Mouse (Mus musculus): ENCODE measurements around the gene Ppil2. TPM values are rescaled to one million over a fixed set of nuclear protein-coding genes. Genes with fewer than 3 reads are reported as not detected.

The Ppil2 gene
- 135 and 142 TPM in 2 replicates for polyA plus RNA-seq (2015; fragmentation: Nextera tagmentation; extraction: Ambion mirVana)

- WGBS = 8% methylated on average over 38 of the region's 38 CpGs
- H3K9me3 ChIP-seq (ENCODE audit: control insufficient read depth, low read length) = no peaks in the 10 kb centered on the region
- peak within 1 kb of the TSS; percentile 80 for H3K4me3 ChIP-seq (ENCODE audit: low read length)
- H3K4me1 ChIP-seq (ENCODE audit: control insufficient read depth, insufficient read depth, low read depth, low read length) = peaks cover 14% of the 10 kb centered on the region
- peaks cover 5% of the 10 kb centered on the region for H3K36me3 ChIP-seq (ENCODE audit: control insufficient read depth, insufficient read depth, low read length)
- H3K27me3 ChIP-seq (replicated peaks; ENCODE audit: control insufficient read depth, insufficient read depth, low read length) = no peaks in the 10 kb centered on the region
- peak; percentile 90 for ATAC-seq
- peak within 1 kb of the TSS; percentile 75 for H3K4me2 ChIP-seq (ENCODE audit: low read length)
- H3K9ac ChIP-seq (ENCODE audit: low read depth, low read length) = peak within 1 kb of the TSS; percentile 76
- H3K27ac ChIP-seq (ENCODE audit: low read depth, low read length) = peak within 1 kb of the TSS; percentile 76
Measured at GRCm38 (mm10) chr16:17110771-17111743, at the start of gene Ppil2. Ppil2 (minus strand) TSS chr16:17111257.

- Histone ChIP-seq H3K9ac (ENCODE audit: low read depth, low read length) (no peak overlapping the region), H3K4me2 (ENCODE audit: low read length) (no peak overlapping the region), H3K27ac (ENCODE audit: low read depth, low read length) (no peak overlapping the region), H3K36me3 (ENCODE audit: control insufficient read depth, insufficient read depth, low read length) (peaks cover 4% of the 10 kb centered on the region; the same call in 1 of the 2 replicates), H3K27me3 (replicated peaks; ENCODE audit: control insufficient read depth, insufficient read depth, low read length) (no peaks in the 10 kb centered on the region), H3K4me3 (ENCODE audit: low read length) (no peak overlapping the region), H3K9me3 (ENCODE audit: control insufficient read depth, low read length) (no peaks in the 10 kb centered on the region), H3K4me1 (ENCODE audit: control insufficient read depth, insufficient read depth, low read depth, low read length) (no peaks in the 10 kb centered on the region)
- ATAC-seq = no peak
- 98% methylated on average over 2 of the region's 2 CpGs for WGBS
Measured at GRCm38 (mm10) chr16:17154346-17154745, 43.3 kb upstream of the Ppil2 start.

GRCm38 (mm10) chr16:17151874-17152273 lies 40.8 kb upstream of the Ppil2 start:
- Histone ChIP-seq H3K27me3 (replicated peaks; ENCODE audit: control insufficient read depth, insufficient read depth, low read length) (no peaks in the 10 kb centered on the region), H3K9me3 (ENCODE audit: control insufficient read depth, low read length) (no peaks in the 10 kb centered on the region), H3K9ac (ENCODE audit: low read depth, low read length) (no peak overlapping the region), H3K4me2 (ENCODE audit: low read length) (no peak overlapping the region), H3K4me1 (ENCODE audit: control insufficient read depth, insufficient read depth, low read depth, low read length) (peaks cover 10% of the 10 kb centered on the region), H3K27ac (ENCODE audit: low read depth, low read length) (peak overlapping the region; percentile 18; the same call in 1 of the 2 replicates), H3K4me3 (ENCODE audit: low read length) (no peak overlapping the region), H3K36me3 (ENCODE audit: control insufficient read depth, insufficient read depth, low read length) (peaks cover 4% of the 10 kb centered on the region; the same call in 1 of the 2 replicates)
- no peak for ATAC-seq
- WGBS = 95% methylated on average over 4 of the region's 4 CpGs

- 87% methylated on average over 7 of the region's 7 CpGs for WGBS
- no peak for ATAC-seq
- peaks cover 10% of the 10 kb centered on the region for H3K4me1 ChIP-seq (ENCODE audit: control insufficient read depth, insufficient read depth, low read depth, low read length)
- H3K4me3 ChIP-seq (ENCODE audit: low read length) = no peak overlapping the region
- no peaks in the 10 kb centered on the region for H3K27me3 ChIP-seq (replicated peaks; ENCODE audit: control insufficient read depth, insufficient read depth, low read length)
- H3K9ac ChIP-seq (ENCODE audit: low read depth, low read length) = no peak overlapping the region
- H3K4me2 ChIP-seq (ENCODE audit: low read length) = no peak overlapping the region
- H3K27ac ChIP-seq (ENCODE audit: low read depth, low read length) = no peak overlapping the region
- H3K9me3 ChIP-seq (ENCODE audit: control insufficient read depth, low read length) = no peaks in the 10 kb centered on the region
- peaks cover 4% of the 10 kb centered on the region; the same call in 1 of the 2 replicates for H3K36me3 ChIP-seq (ENCODE audit: control insufficient read depth, insufficient read depth, low read length)
Measured at GRCm38 (mm10) chr16:17150520-17151258, 39.6 kb upstream of the Ppil2 start.

- H3K4me3 ChIP-seq (ENCODE audit: low read length) = peak overlapping the region; percentile 73
- peaks cover 10% of the 10 kb centered on the region for H3K4me1 ChIP-seq (ENCODE audit: control insufficient read depth, insufficient read depth, low read depth, low read length)
- H3K36me3 ChIP-seq (ENCODE audit: control insufficient read depth, insufficient read depth, low read length) = peaks cover 4% of the 10 kb centered on the region; the same call in 1 of the 2 replicates
- no peak overlapping the region; the same call in 1 of the 2 replicates for H3K27ac ChIP-seq (ENCODE audit: low read depth, low read length)
- peak overlapping the region; percentile 76 for H3K9ac ChIP-seq (ENCODE audit: low read depth, low read length)
- WGBS = 10% methylated on average over 16 of the region's 16 CpGs
- no peaks in the 10 kb centered on the region for H3K9me3 ChIP-seq (ENCODE audit: control insufficient read depth, low read length)
- peak overlapping the region; percentile 60 for H3K4me2 ChIP-seq (ENCODE audit: low read length)
- H3K27me3 ChIP-seq (replicated peaks; ENCODE audit: control insufficient read depth, insufficient read depth, low read length) = no peaks in the 10 kb centered on the region
- ATAC-seq = peak; percentile 19
Measured at GRCm38 (mm10) chr16:17148084-17148483, 37.0 kb upstream of the Ppil2 start.

DNA sequence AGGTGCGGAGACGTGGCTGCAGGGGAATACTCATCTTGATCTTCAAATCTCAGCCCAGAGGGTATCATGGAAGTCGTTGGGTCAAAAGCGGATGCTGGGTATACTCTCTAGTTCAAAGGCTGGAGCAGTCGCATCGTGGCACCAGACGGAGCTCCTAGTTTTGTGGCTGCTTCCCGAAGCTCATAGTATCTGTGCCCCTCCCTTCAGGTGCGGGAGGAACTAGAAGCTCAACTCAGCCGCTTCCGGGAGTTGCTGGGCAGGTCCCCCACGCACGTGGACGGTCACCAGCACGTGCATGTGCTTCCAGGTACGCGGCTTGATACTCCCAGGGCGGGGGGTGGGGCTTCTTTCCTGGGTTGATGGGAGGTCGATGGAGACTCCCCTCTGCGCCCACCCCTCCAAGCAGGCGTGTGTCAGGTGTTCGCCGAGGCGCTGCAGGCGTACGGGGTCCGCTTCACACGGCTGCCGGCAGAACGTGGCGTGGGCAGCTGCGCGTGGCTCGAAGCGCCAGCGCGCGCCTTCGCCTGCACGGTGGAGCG lies 36.4 kb upstream of the Ppil2 start:
- H3K4me3 ChIP-seq (ENCODE audit: low read length) = peak overlapping the region; percentile 73
- 0 out of 2 replicates have a peak, but pooled peaks cover 4% of the 10 kb centered on the region for H3K36me3 ChIP-seq (ENCODE audit: control insufficient read depth, insufficient read depth, low read length)
- peak overlapping the region; percentile 76 for H3K9ac ChIP-seq (ENCODE audit: low read depth, low read length)
- peaks cover 10% of the 10 kb centered on the region for H3K4me1 ChIP-seq (ENCODE audit: control insufficient read depth, insufficient read depth, low read depth, low read length)
- WGBS = under 1% methylated on average over 38 of the region's 41 CpGs
- no peaks in the 10 kb centered on the region for H3K9me3 ChIP-seq (ENCODE audit: control insufficient read depth, low read length)
- peak; percentile 60 for ATAC-seq
- H3K4me2 ChIP-seq (ENCODE audit: low read length) = peak overlapping the region; percentile 60
- no peaks in the 10 kb centered on the region for H3K27me3 ChIP-seq (replicated peaks; ENCODE audit: control insufficient read depth, insufficient read depth, low read length)
- H3K27ac ChIP-seq (ENCODE audit: low read depth, low read length) = peak overlapping the region; percentile 81

- no peaks in the 10 kb centered on the region for H3K27me3 ChIP-seq (replicated peaks; ENCODE audit: control insufficient read depth, insufficient read depth, low read length)
- H3K9me3 ChIP-seq (ENCODE audit: control insufficient read depth, low read length) = no peaks in the 10 kb centered on the region
- H3K9ac ChIP-seq (ENCODE audit: low read depth, low read length) = peak within 1 kb of the TSS; percentile 76
- WGBS = under 1% methylated on average over 34 of the region's 34 CpGs
- H3K4me2 ChIP-seq (ENCODE audit: low read length) = peak within 1 kb of the TSS; percentile 60
- no peaks in the 10 kb centered on the region for H3K36me3 ChIP-seq (ENCODE audit: control insufficient read depth, insufficient read depth, low read length)
- peaks cover 10% of the 10 kb centered on the region for H3K4me1 ChIP-seq (ENCODE audit: control insufficient read depth, insufficient read depth, low read depth, low read length)
- peak within 1 kb of the TSS; percentile 81 for H3K27ac ChIP-seq (ENCODE audit: low read depth, low read length)
- peak; percentile 85 for ATAC-seq
- peak within 1 kb of the TSS; percentile 73 for H3K4me3 ChIP-seq (ENCODE audit: low read length)
Measured at GRCm38 (mm10) chr16:17146772-17147235, 35.7 kb upstream of the Ppil2 start, which contains the start of gene Ccdc116. Ccdc116 (minus strand) TSS chr16:17147229.

DNA sequence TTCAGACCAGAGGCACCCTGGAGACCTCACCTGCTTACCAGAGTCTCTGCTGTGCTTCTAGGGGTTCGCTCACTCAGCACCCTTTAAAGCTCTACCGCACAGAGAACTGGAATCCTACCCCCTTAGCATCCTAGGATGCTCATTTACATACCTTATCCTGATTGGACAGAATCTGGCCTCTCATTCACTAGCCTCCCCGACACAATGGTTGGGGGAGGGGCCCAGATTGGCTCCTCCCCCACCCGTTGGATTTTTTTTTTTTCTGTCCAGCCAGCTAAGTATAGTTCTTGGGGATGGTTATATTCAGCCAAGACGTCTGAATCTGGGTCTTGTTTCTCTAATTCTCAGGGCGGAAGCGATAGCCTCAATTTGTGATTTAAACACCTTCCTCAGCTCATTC lies 33.3 kb upstream of the Ppil2 start, which contains the start of gene Ydjc:
TSS of gene Ydjc (plus strand) at position 283 of the 400 bp plus-strand sequence.
- Histone ChIP-seq H3K36me3 (ENCODE audit: control insufficient read depth, insufficient read depth, low read length) (no peaks in the 10 kb centered on the region), H3K9ac (ENCODE audit: low read depth, low read length) (no peak within 1 kb of the TSS), H3K27me3 (replicated peaks; ENCODE audit: control insufficient read depth, insufficient read depth, low read length) (no peaks in the 10 kb centered on the region), H3K27ac (ENCODE audit: low read depth, low read length) (no peak within 1 kb of the TSS), H3K9me3 (ENCODE audit: control insufficient read depth, low read length) (no peaks in the 10 kb centered on the region), H3K4me3 (ENCODE audit: low read length) (no peak within 1 kb of the TSS), H3K4me1 (ENCODE audit: control insufficient read depth, insufficient read depth, low read depth, low read length) (peaks cover 10% of the 10 kb centered on the region), H3K4me2 (ENCODE audit: low read length) (no peak within 1 kb of the TSS)
- 18% methylated on average over 7 of the region's 7 CpGs for WGBS
- ATAC-seq = no peak
